ENCODE assay signal across 20 mouse cellular contexts in genomic region chr5:148378232-148378508, GRCm38 (mm10). TPM values are rescaled to one million over a fixed set of nuclear protein-coding genes. Genes with fewer than 3 reads are reported as not detected.
DNase-seq lines count a peak whose midpoint lies in the region; TF ChIP-seq lines count a peak whose summit lies in the region.
"Had no signal": no experiment of that assay in that cellular context is flagged by ENCODE, and none has a peak within 500 bp of the region (broad histone marks: within the 10 kb centered on the region; RNA-seq: fewer than 3 reads in every experiment).

No protein-coding gene starts in this region.

- peak overlapping the region; percentile 35 for H3K9ac ChIP-seq in MEL (ENCODE audit: control insufficient read depth, low read depth, low read length, poor library complexity, severe bottlenecking)
- H3K9ac ChIP-seq: embryonic facial prominence, embryonic 13.5 days; forebrain, embryonic 13.5 days; hindbrain, embryonic 12.5 days; hindbrain, embryonic 15.5 days had no signal

- peaks cover 66% of the 10 kb centered on the region for H3K79me2 ChIP-seq in MEL (ENCODE audit: control insufficient read depth, insufficient read depth, low read length, poor library complexity)

- H3K27ac ChIP-seq in MEL (ENCODE audit: control insufficient read depth, low read depth, low read length), result peak overlapping the region; percentile 87
- H3K27ac ChIP-seq in bone marrow macrophage, adult 2 months (ENCODE audit: insufficient read depth, low read depth, low read length), result peak overlapping the region; percentile 65
- H3K27ac ChIP-seq in limb, embryonic 10.5 days, result no peak overlapping the region
- H3K27ac ChIP-seq: embryonic facial prominence, embryonic 10.5 days; embryonic facial prominence, embryonic 13.5 days; forebrain, embryonic 10.5 days; forebrain, embryonic 13.5 days; hindbrain, embryonic 12.5 days; hindbrain, embryonic 15.5 days had no signal

- H3K4me3 ChIP-seq in MEL (ENCODE audit: control insufficient read depth in 1 of 2, insufficient read depth in 1 of 2, low read depth in 2 of 2, low read length in 2 of 2), result no peak overlapping the region
- H3K4me3 ChIP-seq in bone marrow macrophage, adult 2 months (ENCODE audit: insufficient read depth, low read length), result no peak overlapping the region
- no peak overlapping the region for H3K4me3 ChIP-seq in limb, embryonic 10.5 days
- H3K4me3 ChIP-seq: embryonic facial prominence, embryonic 10.5 days; embryonic facial prominence, embryonic 13.5 days; erythroblast, embryonic 14.5 days; forebrain, embryonic 10.5 days; forebrain, embryonic 13.5 days; hindbrain, embryonic 12.5 days; hindbrain, embryonic 15.5 days had no signal

- no peak for TF ChIP-seq EP300 in MEL (IDR thresholded peaks at IDR 0.05; ENCODE audit: low read depth in 1 of 2, low read length in 2 of 2)

- TF ChIP-seq POLR2A in MEL (IDR thresholded peaks at IDR 0.05; ENCODE audit: control insufficient read depth in 1 of 2, insufficient read depth in 1 of 2, low read depth in 1 of 2, low read length in 2 of 2, poor library complexity in 1 of 2), result no peak
- no peak for TF ChIP-seq POLR2A in bone marrow macrophage, adult 2 months (IDR thresholded peaks at IDR 0.05; ENCODE audit: borderline replicate concordance, low read depth, low read length)

- intact Hi-C loops in gastrocnemius, postnatal 14 days (cut with DNase I; ENCODE audit: low total_unique reads), result no loop called here

- DNase-seq in adrenal gland, postnatal 14 days, result peak; percentile 52
- DNase-seq in adrenal gland, postnatal 4 days (ENCODE audit: low spot score in 2 of 2), result no peak
- peak; percentile 54 for DNase-seq in MEL (ENCODE audit: low read depth, low spot score)
- no peak for DNase-seq in limb, embryonic 10.5 days (ENCODE audit: low spot score)
- no peak for DNase-seq in gastrocnemius, postnatal 14 days
- DNase-seq: cerebellum, adult 18-20 months; cerebellum, adult 9-10 months; cerebellum, postnatal 25 days; embryo, embryonic 11 days; gastrocnemius, postnatal 10 days; heart, adult 11 months; kidney, adult 2 months had no signal

- no peaks in the 10 kb centered on the region for H3K9me3 ChIP-seq in MEL (replicated peaks; ENCODE audit: insufficient read depth, low read length)
- no peaks in the 10 kb centered on the region; the same call in 1 of the 2 replicates for H3K9me3 ChIP-seq in limb, embryonic 10.5 days (replicated peaks)
- H3K9me3 ChIP-seq: embryonic facial prominence, embryonic 13.5 days; hindbrain, embryonic 12.5 days; hindbrain, embryonic 15.5 days had no signal

- no peaks in the 10 kb centered on the region for H3K27me3 ChIP-seq in MEL (ENCODE audit: control insufficient read depth in 1 of 2, insufficient read depth in 2 of 2, low read length in 2 of 2)
- no peaks in the 10 kb centered on the region for H3K27me3 ChIP-seq in limb, embryonic 10.5 days (ENCODE audit: low read depth, poor library complexity, severe bottlenecking)
- H3K27me3 ChIP-seq: embryonic facial prominence, embryonic 13.5 days; forebrain, embryonic 13.5 days; hindbrain, embryonic 12.5 days; hindbrain, embryonic 15.5 days had no signal

- no peak for TF ChIP-seq RAD21 in MEL (IDR thresholded peaks at IDR 0.05; ENCODE audit: low read depth, low read length)

- peaks cover 39 to 46% of the 10 kb centered on the region in 2 experiments for H3K36me3 ChIP-seq in MEL (ENCODE audit: control insufficient read depth in 1 of 2, insufficient read depth in 2 of 2, low read length in 2 of 2)
- peaks cover 19% of the 10 kb centered on the region for H3K36me3 ChIP-seq in limb, embryonic 10.5 days
- H3K36me3 ChIP-seq: embryonic facial prominence, embryonic 13.5 days; hindbrain, embryonic 12.5 days; hindbrain, embryonic 15.5 days had no signal

- peaks cover 22 to 29% of the 10 kb centered on the region in 2 experiments for H3K4me1 ChIP-seq in MEL (ENCODE audit: control insufficient read depth in 1 of 2, insufficient read depth in 2 of 2, low read length in 2 of 2)
- H3K4me1 ChIP-seq in bone marrow macrophage, adult 2 months (ENCODE audit: control insufficient read depth, insufficient read depth, low read length), result peaks cover 16% of the 10 kb centered on the region
- H3K4me1 ChIP-seq in limb, embryonic 10.5 days, result peaks cover 16% of the 10 kb centered on the region; the same call in 1 of the 2 replicates
- H3K4me1 ChIP-seq: forebrain, embryonic 10.5 days; forebrain, embryonic 13.5 days; hindbrain, embryonic 12.5 days; hindbrain, embryonic 15.5 days had no signal

- TF ChIP-seq CTCF in MEL (IDR thresholded peaks at IDR 0.05 in 2 of 3, conservative IDR thresholded peaks at IDR 0.05 in 1 of 3; ENCODE audit: control insufficient read depth in 1 of 3, insufficient read depth in 1 of 3, low read depth in 2 of 3, low read length in 3 of 3, poor library complexity in 1 of 3, severe bottlenecking in 1 of 3), result no peak
- TF ChIP-seq CTCF in bone marrow macrophage, adult 2 months (IDR thresholded peaks at IDR 0.05; ENCODE audit: low read depth, low read length), result no peak

- 92% methylated on average over 4 of the region's 4 CpGs for WGBS in limb, embryonic 10.5 days

TF ChIP-seq in MEL, 35 proteins besides CTCF, POLR2A, EP300 and RAD21:
- TF ChIP-seq ZKSCAN1 (IDR thresholded peaks at IDR 0.05; ENCODE audit: low read depth, low read length) (no peak), SIN3A (IDR thresholded peaks at IDR 0.05; ENCODE audit: low read length) (0 out of 2 replicates have a peak, but pooled peaks have one; percentile 28)

RNA-seq across cellular contexts. Expression of gene Slc7a1, which starts 21.5 kb away (rescaled TPM):
- total RNA-seq in adrenal gland, postnatal 14 days (2021), result 70.5 and 83.6 TPM in 2 replicates
- total RNA-seq in adrenal gland, postnatal 4 days (2021), result 10 to 100 TPM; 61.9 to 63.6 TPM
- 64.1 and 90.2 TPM in 2 replicates for total RNA-seq in MEL (2012; rRNA removed)
- 100 to 1,000 TPM in 1 of 2 experiments, 10 to 100 TPM in 1; 80.9 to 133 TPM for polyA plus RNA-seq in MEL (2012; ENCODE audit: insufficient read depth in 1 of 2, insufficient read length in 2 of 2, low read depth in 1 of 2, low replicate concordance in 2 of 2, missing spikeins in 1 of 2)
- polyA plus RNA-seq in bone marrow macrophage, adult 2 months (2012; ENCODE audit: insufficient read depth, insufficient read length, missing spikeins), result 3.7 and 3.9 TPM in 2 replicates
- polyA plus RNA-seq in limb, embryonic 10.5 days (2016; fragmentation: Nextera tagmentation; extraction: Ambion mirVana), result 13.2 and 17.8 TPM in 2 replicates
- 1 to 10 TPM; 4.4 to 7.1 TPM for total RNA-seq in gastrocnemius, postnatal 14 days (2021)

Comparison
In these comparisons a context has a peak if more than half of its experiments do, and no peak if none do; other contexts are left out.
1. DNase-seq: peak in adrenal gland, postnatal 14 days (single experiment) and MEL (single experiment); none in adrenal gland, postnatal 4 days (0 of 2), limb, embryonic 10.5 days (single experiment) and gastrocnemius, postnatal 14 days (single experiment).